Mouse (Mus musculus) lung, adult 2 months (tissue): ENCODE results near the gene Hoxa1.

ENCODE experiments used
- CTCF ChIP-seq: fragments of 200-500 bp; IDR thresholded peaks from 2 replicates; pipeline ENCODE4 v1.5.1; 2011; ENCODE audit warnings: mild to moderate bottlenecking, low read length, control low read depth; ENCODE audit not compliant: insufficient read depth
- POLR2A ChIP-seq: fragments of 200-500 bp; IDR thresholded peaks from 2 replicates; pipeline ENCODE4 v1.6.1; 2011; ENCODE audit warnings: low read depth, mild to moderate bottlenecking, control low read depth, low read length, borderline replicate concordance; ENCODE audit errors: extremely low read depth

GRCm38 (mm10) chr6:52161336-52162092, 3.4 kb upstream of the Hoxa1 start:
- no peak for TF ChIP-seq POLR2A
- TF ChIP-seq CTCF: no peak
